Mouse (Mus musculus): ENCODE results near the gene Rbm24. TPM values are rescaled to one million over a fixed set of nuclear protein-coding genes. Genes with fewer than 3 reads are reported as not detected.

Gene Rbm24
- polyA plus RNA-seq, 1 experiment = 5.0 TPM

DNA sequence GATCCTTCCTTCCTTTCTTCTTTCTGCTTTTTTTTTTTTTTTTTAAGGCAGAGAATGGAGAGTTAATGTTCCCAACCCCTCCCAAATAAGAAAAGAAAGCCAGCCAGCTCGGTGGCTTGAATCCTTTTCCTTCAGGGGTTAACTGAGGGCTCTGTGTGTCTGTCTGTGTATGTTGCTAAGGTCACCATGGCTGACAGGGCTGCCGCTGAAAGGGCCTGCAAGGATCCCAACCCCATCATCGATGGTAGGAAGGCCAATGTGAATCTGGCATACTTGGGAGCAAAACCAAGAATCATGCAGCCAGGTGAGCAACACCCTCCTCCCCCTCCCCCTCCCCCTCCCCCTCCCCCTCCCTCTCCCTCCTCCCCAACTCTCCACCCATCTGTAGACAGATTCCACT, 1.9 kb downstream of the Rbm24 start:
- 56% methylated on average over 3 of the region's 3 CpGs for WGBS
- DNase-seq = no peak
- H3K4me3 ChIP-seq (replicated peaks; ENCODE audit: insufficient read depth, low read depth, low read length) = no peak overlapping the region
- TF ChIP-seq CTCF (IDR thresholded peaks at IDR 0.05; ENCODE audit: borderline replicate concordance, insufficient read depth, low read depth, low read length) (no peak), POLR2A (IDR thresholded peaks at IDR 0.05; ENCODE audit: borderline replicate concordance, insufficient read depth, low read length) (no peak)
- 0 out of 2 replicates have a peak, but pooled peaks cover 3% of the 10 kb centered on the region for H3K4me1 ChIP-seq (ENCODE audit: control insufficient read depth, insufficient read depth, low read length)
- H3K27ac ChIP-seq (ENCODE audit: insufficient read depth, low read length) = no peak overlapping the region
- H3K27me3 ChIP-seq (ENCODE audit: control insufficient read depth, insufficient read depth, low read length) = no peaks in the 10 kb centered on the region

GRCm38 (mm10) chr13:46423805-46424204, 5.6 kb downstream of the Rbm24 start:
- TF ChIP-seq POLR2A (IDR thresholded peaks at IDR 0.05; ENCODE audit: borderline replicate concordance, insufficient read depth, low read length) (no peak), CTCF (IDR thresholded peaks at IDR 0.05; ENCODE audit: borderline replicate concordance, insufficient read depth, low read depth, low read length) (no peak)
- 89% methylated on average over 7 of the region's 7 CpGs for WGBS
- Histone ChIP-seq H3K27ac (ENCODE audit: insufficient read depth, low read length) (no peak overlapping the region), H3K27me3 (ENCODE audit: control insufficient read depth, insufficient read depth, low read length) (no peaks in the 10 kb centered on the region), H3K4me1 (ENCODE audit: control insufficient read depth, insufficient read depth, low read length) (0 out of 2 replicates have a peak, but pooled peaks cover 3% of the 10 kb centered on the region), H3K4me3 (replicated peaks; ENCODE audit: insufficient read depth, low read depth, low read length) (no peak overlapping the region)
- DNase-seq = no peak

- no peak for DNase-seq
- no peaks in the 10 kb centered on the region for H3K27me3 ChIP-seq (ENCODE audit: control insufficient read depth, insufficient read depth, low read length)
- no peak overlapping the region for H3K4me3 ChIP-seq (replicated peaks; ENCODE audit: insufficient read depth, low read depth, low read length)
- TF ChIP-seq POLR2A (IDR thresholded peaks at IDR 0.05; ENCODE audit: borderline replicate concordance, insufficient read depth, low read length) (no peak), CTCF (IDR thresholded peaks at IDR 0.05; ENCODE audit: borderline replicate concordance, insufficient read depth, low read depth, low read length) (no peak)
- no peak overlapping the region for H3K27ac ChIP-seq (ENCODE audit: insufficient read depth, low read length)
- WGBS = 93% methylated on average over 8 of the region's 8 CpGs
- 0 out of 2 replicates have a peak, but pooled peaks cover under 1% of the 10 kb centered on the region for H3K4me1 ChIP-seq (ENCODE audit: control insufficient read depth, insufficient read depth, low read length)
Observed at GRCm38 (mm10) chr13:46424376-46424775, 6.1 kb downstream of the Rbm24 start.

- TF ChIP-seq POLR2A (IDR thresholded peaks at IDR 0.05; ENCODE audit: borderline replicate concordance, insufficient read depth, low read length) (no peak), CTCF (IDR thresholded peaks at IDR 0.05; ENCODE audit: borderline replicate concordance, insufficient read depth, low read depth, low read length) (no peak)
Observed at GRCm38 (mm10) chr13:46426651-46427269, 8.5 kb downstream of the Rbm24 start.

DNA sequence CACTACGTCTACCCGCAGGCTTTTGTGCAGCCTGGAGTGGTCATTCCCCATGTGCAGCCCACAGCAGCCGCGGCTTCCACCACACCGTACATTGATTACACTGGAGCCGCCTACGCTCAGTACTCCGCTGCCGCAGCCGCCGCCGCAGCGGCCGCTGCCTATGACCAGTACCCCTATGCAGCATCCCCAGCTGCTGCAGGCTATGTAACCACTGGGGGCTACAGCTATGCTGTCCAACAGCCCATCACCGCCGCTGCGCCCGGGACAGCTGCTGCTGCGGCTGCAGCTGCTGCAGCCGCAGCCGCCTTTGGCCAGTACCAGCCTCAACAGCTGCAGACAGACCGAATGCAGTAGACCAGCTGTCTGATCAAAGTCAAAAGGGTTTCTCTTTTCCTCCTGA, 10.7 kb downstream of the Rbm24 start:
- H3K27me3 ChIP-seq (ENCODE audit: control insufficient read depth, insufficient read depth, low read length) = no peaks in the 10 kb centered on the region
- 90% methylated on average over 22 of the region's 22 CpGs for WGBS

More at GRCm38 (mm10) chr13:46426651-46427269, 8.5 kb downstream of the Rbm24 start:
- DNase-seq = no peak
- Histone ChIP-seq H3K4me3 (replicated peaks; ENCODE audit: insufficient read depth, low read depth, low read length) (no peak overlapping the region), H3K4me1 (ENCODE audit: control insufficient read depth, insufficient read depth, low read length) (no peaks in the 10 kb centered on the region), H3K27ac (ENCODE audit: insufficient read depth, low read length) (no peak overlapping the region), H3K27me3 (ENCODE audit: control insufficient read depth, insufficient read depth, low read length) (no peaks in the 10 kb centered on the region)
- WGBS = 85% methylated on average over 6 of the region's 6 CpGs

DNA sequence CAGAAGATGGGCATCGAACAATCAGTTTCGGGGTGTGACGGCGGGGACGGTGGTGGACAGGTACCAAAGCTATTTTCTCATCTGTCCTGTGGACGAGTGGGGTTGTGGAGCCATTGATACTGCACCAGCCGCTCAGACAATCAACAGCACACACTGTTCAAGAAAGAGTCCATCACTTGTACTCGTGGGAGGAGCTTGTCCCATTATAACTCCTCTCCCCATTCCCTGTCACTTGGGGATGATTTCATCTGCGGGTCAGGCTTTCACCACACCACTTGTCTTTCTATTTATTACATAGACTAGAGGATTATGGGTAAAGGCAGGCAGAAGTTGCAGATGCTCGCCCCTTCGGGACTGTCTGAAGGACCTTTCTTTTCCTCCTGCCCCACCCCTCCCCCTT, 11.6 kb downstream of the Rbm24 start:
- Histone ChIP-seq H3K27me3 (ENCODE audit: control insufficient read depth, insufficient read depth, low read length) (no peaks in the 10 kb centered on the region), H3K27ac (ENCODE audit: insufficient read depth, low read length) (no peak overlapping the region), H3K4me1 (ENCODE audit: control insufficient read depth, insufficient read depth, low read length) (no peaks in the 10 kb centered on the region), H3K4me3 (replicated peaks; ENCODE audit: insufficient read depth, low read depth, low read length) (no peak overlapping the region)
- DNase-seq = no peak
- 90% methylated on average over 11 of the region's 11 CpGs for WGBS
- TF ChIP-seq POLR2A (IDR thresholded peaks at IDR 0.05; ENCODE audit: borderline replicate concordance, insufficient read depth, low read length) (no peak), CTCF (IDR thresholded peaks at IDR 0.05; ENCODE audit: borderline replicate concordance, insufficient read depth, low read depth, low read length) (no peak)

More for the DNA sequence above, 10.7 kb downstream of the Rbm24 start:
- H3K4me3 ChIP-seq (replicated peaks; ENCODE audit: insufficient read depth, low read depth, low read length) = no peak overlapping the region
- TF ChIP-seq CTCF (IDR thresholded peaks at IDR 0.05; ENCODE audit: borderline replicate concordance, insufficient read depth, low read depth, low read length) (no peak), POLR2A (IDR thresholded peaks at IDR 0.05; ENCODE audit: borderline replicate concordance, insufficient read depth, low read length) (no peak)
- no peak overlapping the region for H3K27ac ChIP-seq (ENCODE audit: insufficient read depth, low read length)
- H3K4me1 ChIP-seq (ENCODE audit: control insufficient read depth, insufficient read depth, low read length) = no peaks in the 10 kb centered on the region
- DNase-seq = no peak

DNA sequence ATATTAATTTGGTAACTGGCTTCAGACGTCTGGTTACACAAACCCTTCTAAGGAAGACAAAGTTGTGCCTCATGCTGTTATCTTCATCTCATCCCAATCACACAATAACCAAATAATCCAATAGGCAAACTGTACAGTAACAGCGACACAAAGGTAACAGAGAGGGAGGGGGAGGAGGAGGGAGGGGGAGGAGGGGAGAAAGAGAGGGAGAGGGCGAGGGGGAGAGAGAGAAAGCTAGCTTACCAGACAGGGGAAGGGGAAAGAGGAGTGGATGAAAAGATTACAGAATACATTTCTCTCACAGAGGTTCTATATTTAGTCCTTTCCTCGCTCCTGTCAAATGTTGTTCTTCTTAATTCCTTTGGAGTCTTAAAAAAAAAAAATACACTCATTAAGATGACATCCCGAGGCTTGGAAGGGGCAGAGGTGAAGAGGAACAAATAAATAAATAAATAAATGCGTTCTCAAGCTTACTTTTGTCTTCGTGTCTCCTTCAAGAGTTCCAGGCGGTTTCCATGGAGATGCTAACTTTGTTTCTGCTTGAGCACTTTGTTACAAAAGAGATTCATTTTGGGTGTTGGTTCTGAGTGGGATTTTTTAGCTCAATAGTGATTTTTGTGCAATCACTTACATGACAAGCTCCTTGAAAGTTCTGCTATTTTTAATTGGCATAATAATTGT, 15.8 kb downstream of the Rbm24 start:
- H3K27me3 ChIP-seq (ENCODE audit: control insufficient read depth, insufficient read depth, low read length) = no peaks in the 10 kb centered on the region
- WGBS = 31% methylated on average over 8 of the region's 8 CpGs
- no peak overlapping the region for H3K27ac ChIP-seq (ENCODE audit: insufficient read depth, low read length)
- no peak overlapping the region for H3K4me3 ChIP-seq (replicated peaks; ENCODE audit: insufficient read depth, low read depth, low read length)
- no peak for TF ChIP-seq POLR2A (IDR thresholded peaks at IDR 0.05; ENCODE audit: borderline replicate concordance, insufficient read depth, low read length)
- no peak for TF ChIP-seq CTCF (IDR thresholded peaks at IDR 0.05; ENCODE audit: borderline replicate concordance, insufficient read depth, low read depth, low read length)
- DNase-seq = no peak
- no peaks in the 10 kb centered on the region for H3K4me1 ChIP-seq (ENCODE audit: control insufficient read depth, insufficient read depth, low read length)

DNA sequence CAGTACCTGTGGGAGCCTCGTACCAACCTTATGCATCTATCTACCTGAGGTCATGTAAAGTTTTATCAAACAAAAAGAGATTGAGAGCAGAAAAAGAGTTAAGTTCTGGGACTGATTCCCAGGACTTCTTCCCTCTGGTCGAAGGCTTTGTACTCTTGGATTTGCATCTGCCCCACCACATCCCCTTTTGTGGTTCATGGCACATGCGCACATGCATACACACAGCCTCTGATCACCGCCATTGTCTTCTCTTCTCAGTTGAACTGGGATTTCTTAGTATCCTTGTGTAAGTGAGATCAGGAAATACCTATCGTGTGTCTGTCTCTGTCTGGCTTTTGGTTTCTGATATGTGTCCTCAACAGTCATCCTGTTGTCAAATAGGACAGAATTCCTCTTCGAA, 20.7 kb downstream of the Rbm24 start:
- DNase-seq = no peak
- TF ChIP-seq POLR2A (IDR thresholded peaks at IDR 0.05; ENCODE audit: borderline replicate concordance, insufficient read depth, low read length) (no peak), CTCF (IDR thresholded peaks at IDR 0.05; ENCODE audit: borderline replicate concordance, insufficient read depth, low read depth, low read length) (no peak)
- no peak overlapping the region for H3K27ac ChIP-seq (ENCODE audit: insufficient read depth, low read length)
- no peaks in the 10 kb centered on the region for H3K4me1 ChIP-seq (ENCODE audit: control insufficient read depth, insufficient read depth, low read length)
- H3K4me3 ChIP-seq (replicated peaks; ENCODE audit: insufficient read depth, low read depth, low read length) = no peak overlapping the region
- 78% methylated on average over 6 of the region's 6 CpGs for WGBS
- no peaks in the 10 kb centered on the region for H3K27me3 ChIP-seq (ENCODE audit: control insufficient read depth, insufficient read depth, low read length)

Measured in cerebellum, adult 2 months (tissue).